Mouse (Mus musculus): ENCODE results near the gene Vmn1r125. TPM values are rescaled to one million over a fixed set of nuclear protein-coding genes. Genes with fewer than 3 reads are reported as not detected.

Vmn1r125 gene
- polyA plus RNA-seq (2021; fragmentation: Nextera tagmentation) = not detected in 2 replicates
- long read RNA-seq, experiment 1 = 0 reads
- long read RNA-seq, experiment 2 = 0 reads

GRCm38 (mm10) chr7:21271879-21272278 is at the start of gene Vmn1r125:
Vmn1r125 (plus strand) TSS chr7:21272179.

GRCm38 (mm10) chr7:21260517-21260916 is 11.5 kb upstream of the Vmn1r125 start, which contains the start of gene Vmn1r124:
Vmn1r124 (minus strand) TSS chr7:21260617.

GRCm38 (mm10) chr7:21301367-21301766 is 29.4 kb downstream of the Vmn1r125 start, which contains the start of gene Vmn1r126:
Vmn1r126 (minus strand) TSS chr7:21301467.

GRCm38 (mm10) chr7:21319761-21320160 is 47.8 kb downstream of the Vmn1r125 start, which contains the start of gene Vmn1r127:
Vmn1r127 (minus strand) TSS chr7:21319861.

Other genes with a start within 250 kb of the Vmn1r125 start
- gene Vmn1r120, start 218.4 kb upstream of the Vmn1r125 start, polyA plus RNA-seq (2021; fragmentation: Nextera tagmentation) = not detected in 2 replicates
- not detected in 2 replicates for gene Vmn1r121, start 173.7 kb upstream of the Vmn1r125 start, polyA plus RNA-seq (2021; fragmentation: Nextera tagmentation)
- gene Vmn1r122, start 138.1 kb upstream of the Vmn1r125 start, polyA plus RNA-seq (2021; fragmentation: Nextera tagmentation) = not detected in 2 replicates
- gene Vmn1r123, start 110.0 kb upstream of the Vmn1r125 start, polyA plus RNA-seq (2021; fragmentation: Nextera tagmentation) = not detected in 2 replicates
- gene Gm5157, start 81.8 kb upstream of the Vmn1r125 start, polyA plus RNA-seq (2021; fragmentation: Nextera tagmentation) = not detected in 2 replicates
- gene Vmn1r124, start 11.6 kb upstream of the Vmn1r125 start, polyA plus RNA-seq (2021; fragmentation: Nextera tagmentation) = not detected in 2 replicates
- not detected in 2 replicates for gene Vmn1r126, start 29.3 kb downstream of the Vmn1r125 start, polyA plus RNA-seq (2021; fragmentation: Nextera tagmentation)
- not detected in 2 replicates for gene Vmn1r127, start 47.7 kb downstream of the Vmn1r125 start, polyA plus RNA-seq (2021; fragmentation: Nextera tagmentation)
- gene Vmn1r128, start 77.2 kb downstream of the Vmn1r125 start, polyA plus RNA-seq (2021; fragmentation: Nextera tagmentation) = not detected in 2 replicates
- not detected in 2 replicates for gene Vmn1r129, start 89.1 kb downstream of the Vmn1r125 start, polyA plus RNA-seq (2021; fragmentation: Nextera tagmentation)
- not detected in 2 replicates for gene Gm6882, start 160.6 kb downstream of the Vmn1r125 start, polyA plus RNA-seq (2021; fragmentation: Nextera tagmentation)
- gene Vmn1r130, start 239.6 kb downstream of the Vmn1r125 start, polyA plus RNA-seq (2021; fragmentation: Nextera tagmentation) = not detected in 2 replicates